Mouse (Mus musculus): ENCODE data around the gene Ptpn5.
A peak's percentile ranks its signal among the peaks of the same experiment; 100 is the strongest.

Gene Ptpn5

GRCm38 (mm10) chr7:47054666-47055065, 78.8 kb downstream of the Ptpn5 start:
- DNase-seq: peak; percentile 21

- DNase-seq: no peak
Observed at GRCm38 (mm10) chr7:47053287-47053686, 80.2 kb downstream of the Ptpn5 start.

- peak; percentile 45 for DNase-seq
Observed at GRCm38 (mm10) chr7:47052276-47052675, 81.2 kb downstream of the Ptpn5 start.

- peak; percentile 82 for DNase-seq
Observed at GRCm38 (mm10) chr7:47051404-47052151, 81.9 kb downstream of the Ptpn5 start.

- DNase-seq: peak; percentile 74
Observed at GRCm38 (mm10) chr7:47050766-47051165, 82.7 kb downstream of the Ptpn5 start.

- DNase-seq: peak; percentile 97
Observed at GRCm38 (mm10) chr7:47050366-47050765, 83.1 kb downstream of the Ptpn5 start, which contains the start of gene Tmem86a. Gene Tmem86a, plus strand, starts transcription at chr7:47050601.

- no peak for DNase-seq
Observed at GRCm38 (mm10) chr7:47042823-47043490, 90.5 kb downstream of the Ptpn5 start.

GRCm38 (mm10) chr7:47042121-47042520, 91.4 kb downstream of the Ptpn5 start:
- no peak for DNase-seq

- peak; percentile 45 for DNase-seq
Observed at GRCm38 (mm10) chr7:47041706-47042105, 91.8 kb downstream of the Ptpn5 start.

GRCm38 (mm10) chr7:47035426-47035825, 98.1 kb downstream of the Ptpn5 start:
- no peak for DNase-seq

GRCm38 (mm10) chr7:47034785-47035384, 98.6 kb downstream of the Ptpn5 start:
- no peak for DNase-seq

- DNase-seq: no peak
Observed at GRCm38 (mm10) chr7:47031371-47031770, 102.1 kb downstream of the Ptpn5 start.

- no peak for DNase-seq
Observed at GRCm38 (mm10) chr7:47030517-47031193, 102.8 kb downstream of the Ptpn5 start.

All from lung, postnatal 36 days (tissue).